Mouse (Mus musculus): ENCODE results near the gene Kiss1r. TPM values are rescaled to one million over a fixed set of nuclear protein-coding genes. Genes with fewer than 3 reads are reported as not detected.
"Not testable (repeated sequence)": the region's sequence is repeated elsewhere in the genome, so short reads cannot be mapped to it uniquely, and the experiment has no call there.

Gene Kiss1r
- polyA plus RNA-seq, 2 experiments from 2014 or later: 0.22 TPM; not detected in 1

DNA sequence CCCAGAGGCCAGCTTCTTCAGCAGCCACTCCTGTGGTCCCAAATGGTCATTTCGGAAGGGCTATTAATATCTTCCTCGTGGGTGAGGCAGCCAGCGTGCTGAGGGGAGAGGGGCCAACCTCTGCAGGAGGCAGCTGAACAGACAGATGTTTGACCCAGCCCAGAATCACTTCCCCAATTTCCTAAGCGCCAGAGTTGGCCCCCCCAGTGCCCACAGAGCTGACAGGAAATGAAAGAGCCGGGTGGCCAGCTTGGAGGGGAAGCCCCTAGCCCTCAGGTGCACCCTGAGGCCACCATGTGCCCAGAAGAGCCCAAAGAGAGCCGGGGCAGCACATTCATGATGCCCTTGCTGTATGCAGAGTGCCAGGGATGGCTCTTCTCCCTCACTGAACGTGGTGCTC, 24.0 kb downstream of the Kiss1r start:
- no peak for ATAC-seq

DNA sequence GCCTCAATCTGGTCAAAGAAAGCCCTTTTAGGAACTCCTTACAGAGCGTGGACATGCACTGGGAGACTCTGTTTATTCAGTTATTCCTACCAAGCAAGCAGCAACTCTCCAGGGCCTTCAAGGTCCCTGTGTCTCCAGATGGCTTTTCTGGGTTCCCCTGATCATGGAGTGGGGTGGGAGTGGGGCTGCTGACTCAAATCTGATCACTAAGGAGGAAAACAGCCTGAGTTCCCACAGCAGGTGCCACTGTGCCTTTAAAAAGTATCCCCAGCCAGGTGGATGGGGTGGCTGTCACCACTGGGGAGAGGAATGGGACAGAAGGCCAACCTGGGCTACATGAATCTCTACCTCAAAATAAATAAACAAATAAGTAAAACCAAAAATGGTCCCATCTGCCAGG, 26.2 kb downstream of the Kiss1r start:
- ATAC-seq: no peak

GRCm38 (mm10) chr10:79943471-79943901, 26.7 kb downstream of the Kiss1r start:
- ATAC-seq: no peak

DNA sequence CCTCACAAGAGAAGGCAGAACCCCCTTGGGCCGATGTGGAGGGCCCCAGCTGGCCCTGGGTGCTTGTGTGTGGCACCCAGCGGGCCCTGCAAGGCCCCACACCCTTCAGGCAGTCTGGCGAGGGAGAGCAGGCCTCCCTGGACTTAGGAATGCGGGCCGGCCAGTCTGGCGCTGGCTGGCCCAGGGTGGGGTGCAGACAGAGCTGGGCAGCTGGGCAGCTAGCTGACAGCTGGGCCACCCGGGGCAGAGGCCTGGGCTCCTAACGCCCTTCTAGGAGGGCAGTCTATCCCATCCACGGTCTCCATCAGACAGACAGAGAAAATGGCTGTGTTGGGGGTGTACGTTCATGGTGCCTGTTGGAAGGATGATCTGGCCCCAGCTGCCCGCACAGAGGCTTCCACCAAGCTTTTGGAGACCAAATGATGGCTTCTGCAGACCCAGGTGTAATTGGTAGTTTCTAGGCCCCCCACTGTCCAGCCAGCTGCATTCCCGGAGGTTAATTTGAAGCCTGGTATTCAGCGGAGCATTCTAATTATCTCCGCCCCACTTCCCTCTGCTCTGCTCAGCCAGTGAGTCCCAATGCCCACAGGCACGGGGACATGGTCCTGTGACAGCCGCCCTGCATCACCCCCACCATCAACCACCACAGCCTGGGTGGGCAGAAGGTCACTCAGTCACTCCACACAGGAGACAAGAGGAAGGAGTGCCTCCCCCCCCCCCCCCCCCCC, 28.9 kb downstream of the Kiss1r start:
- no peak for ATAC-seq

DNA sequence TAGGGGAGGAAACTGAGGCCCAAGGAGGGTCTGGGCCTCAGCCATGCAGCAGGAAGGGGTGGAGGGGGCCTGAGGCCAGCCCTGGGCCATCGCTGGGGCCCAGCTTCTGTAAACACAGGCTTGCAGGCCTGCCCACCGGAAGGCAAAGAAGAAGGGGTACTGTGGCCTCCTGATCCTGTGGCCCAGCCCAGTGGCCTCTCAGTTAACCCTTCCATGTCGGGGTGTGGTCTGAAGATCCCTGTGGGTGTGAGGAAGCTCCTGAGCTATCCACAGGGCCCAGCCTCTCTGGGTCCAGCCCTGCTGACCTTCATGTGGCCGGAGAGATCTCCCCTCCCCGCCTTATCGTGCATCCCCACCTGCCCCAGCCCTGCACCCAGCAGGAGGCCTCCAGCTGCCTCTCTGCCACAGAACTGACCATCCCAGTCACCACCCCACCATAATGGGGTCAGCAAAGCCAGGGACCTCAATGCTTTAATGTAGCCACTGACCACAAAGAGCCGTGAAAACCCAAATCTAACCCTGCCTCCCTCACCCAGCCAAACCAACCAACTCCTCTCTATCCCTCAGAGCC, 30.1 kb downstream of the Kiss1r start:
- no peak for ATAC-seq

GRCm38 (mm10) chr10:79947502-79947901, 30.7 kb downstream of the Kiss1r start:
- no peak for ATAC-seq

DNA sequence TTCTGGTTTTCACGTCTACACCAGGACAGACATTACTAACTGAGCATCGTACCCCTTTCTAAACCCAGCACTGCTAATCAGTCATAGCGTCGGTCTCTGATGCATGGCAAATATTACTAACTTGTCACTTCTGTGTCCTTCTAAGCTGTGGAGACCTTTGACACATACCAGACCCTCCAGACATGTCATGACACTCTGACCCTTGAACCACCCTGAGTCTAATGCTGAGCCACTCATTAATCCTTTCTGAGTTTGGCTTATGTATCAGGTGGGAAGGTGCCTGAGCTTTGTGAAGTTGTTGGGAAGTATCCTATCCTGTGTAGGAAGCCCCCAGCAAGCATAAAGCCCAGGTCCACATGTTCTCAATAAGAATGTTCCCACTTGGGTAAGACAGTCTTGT, 33.1 kb downstream of the Kiss1r start:
- no peak for ATAC-seq

- ATAC-seq: no peak
Measured at GRCm38 (mm10) chr10:79950661-79951060, 33.9 kb downstream of the Kiss1r start.

DNA sequence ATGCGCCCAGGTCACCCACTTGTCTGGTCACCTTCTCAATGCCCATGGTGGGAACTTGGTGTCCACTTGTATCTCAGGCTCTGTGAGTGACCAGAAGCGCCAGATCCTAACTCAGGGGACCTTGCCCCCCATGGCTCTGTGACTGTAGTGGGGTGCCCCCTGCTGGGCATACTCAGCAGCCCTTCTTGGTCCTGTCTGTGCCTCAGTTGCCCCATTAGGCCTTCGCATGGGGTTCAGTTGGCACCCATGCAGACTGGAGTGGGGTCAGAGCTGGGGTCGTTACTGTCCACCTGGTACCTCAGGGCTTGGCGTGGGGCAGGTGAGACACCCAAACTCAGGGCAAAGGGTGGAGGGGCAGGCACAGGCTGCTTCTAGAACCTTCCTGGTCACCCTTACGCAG, 37.2 kb downstream of the Kiss1r start:
- ATAC-seq: no peak

DNA sequence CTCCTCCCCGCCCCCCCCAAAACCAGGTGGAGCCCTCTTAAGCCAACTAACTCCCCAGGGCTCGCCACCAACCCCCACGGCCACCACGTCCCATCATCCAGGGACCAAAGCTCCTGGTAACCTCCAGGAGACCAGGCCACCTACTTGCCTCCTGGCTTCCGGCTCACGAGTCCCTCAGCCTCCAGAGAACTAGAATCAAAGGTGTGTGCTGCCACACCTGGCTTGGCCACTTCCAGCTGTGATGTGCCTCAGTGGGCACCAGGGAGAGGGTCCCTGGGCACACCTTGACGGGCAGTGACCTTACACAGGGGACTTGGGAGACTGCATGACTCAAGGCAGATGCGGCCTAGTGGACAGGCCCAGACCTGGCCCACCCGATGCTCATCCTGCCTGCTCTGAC, 38.9 kb downstream of the Kiss1r start:
- no peak for ATAC-seq

DNA sequence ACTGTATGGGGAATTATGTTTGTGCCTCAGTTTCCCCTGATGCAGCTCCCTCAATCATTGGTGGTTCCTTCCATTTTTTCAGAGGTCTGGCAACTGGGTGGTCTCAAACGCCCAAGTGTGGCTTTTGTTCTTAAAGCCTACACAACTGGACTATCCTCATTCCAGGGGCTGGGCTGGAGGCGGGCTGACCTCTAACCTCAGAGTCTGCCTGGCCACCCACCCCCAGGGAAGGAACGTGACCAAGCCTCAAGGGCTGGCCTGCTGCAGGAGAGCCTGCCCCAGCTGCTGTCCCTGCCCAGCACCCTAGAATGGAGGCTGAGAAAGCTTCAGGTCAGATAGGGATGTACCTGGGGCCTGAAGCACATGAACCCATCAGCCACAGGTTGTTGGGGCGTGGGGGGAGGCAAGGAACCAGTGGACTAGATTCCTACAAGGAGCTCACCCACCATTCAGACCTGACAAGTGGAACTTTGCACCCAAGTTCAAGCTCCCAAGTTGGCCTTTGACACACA, 39.9 kb downstream of the Kiss1r start:
- no peak for ATAC-seq

- no peak for ATAC-seq
Measured at GRCm38 (mm10) chr10:79958140-79958816, 41.5 kb downstream of the Kiss1r start.

GRCm38 (mm10) chr10:79959412-79959811, 42.6 kb downstream of the Kiss1r start:
- ATAC-seq: not testable (repeated sequence)

DNA sequence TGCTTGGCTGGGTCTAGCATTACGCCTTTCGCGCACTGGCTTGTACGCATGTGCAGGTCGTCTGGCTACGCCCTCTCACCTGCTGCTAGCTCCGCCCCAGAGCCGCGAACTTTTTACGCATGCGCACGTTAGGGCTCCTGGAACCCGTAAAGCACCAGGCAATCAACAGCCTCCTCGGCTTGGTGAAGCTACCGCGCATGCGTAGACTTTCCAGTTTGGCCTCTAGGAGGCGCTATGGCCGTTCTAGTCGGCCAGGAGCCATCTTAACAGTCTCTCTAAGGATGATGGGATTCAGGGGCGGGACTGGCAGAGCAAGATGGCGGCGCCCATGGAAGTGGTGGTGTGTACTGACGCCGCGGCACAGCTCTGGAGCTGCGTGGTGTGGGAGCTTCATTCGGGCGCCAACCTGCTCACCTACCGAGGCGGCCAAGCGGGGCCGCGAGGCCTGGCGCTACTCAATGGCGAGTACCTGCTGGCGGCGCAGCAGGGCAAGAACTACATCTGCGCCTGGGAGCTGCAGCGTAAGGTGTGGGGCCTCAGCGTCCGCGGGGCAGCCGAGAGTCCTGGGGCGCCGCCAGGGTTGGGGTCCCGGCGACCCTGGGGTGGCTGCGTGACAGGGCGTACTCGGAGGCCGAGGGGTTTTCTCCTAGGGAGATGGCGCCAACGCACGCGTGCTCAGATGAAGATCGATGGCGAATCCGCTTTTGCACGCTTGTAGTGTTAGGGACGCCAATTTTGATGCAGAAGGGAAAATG, 43.3 kb downstream of the Kiss1r start, which contains the start of gene Wdr18:
Gene Wdr18, plus strand, starts transcription at position 306 of the 755 bp plus-strand sequence.
- ATAC-seq: peak; percentile 88

DNA sequence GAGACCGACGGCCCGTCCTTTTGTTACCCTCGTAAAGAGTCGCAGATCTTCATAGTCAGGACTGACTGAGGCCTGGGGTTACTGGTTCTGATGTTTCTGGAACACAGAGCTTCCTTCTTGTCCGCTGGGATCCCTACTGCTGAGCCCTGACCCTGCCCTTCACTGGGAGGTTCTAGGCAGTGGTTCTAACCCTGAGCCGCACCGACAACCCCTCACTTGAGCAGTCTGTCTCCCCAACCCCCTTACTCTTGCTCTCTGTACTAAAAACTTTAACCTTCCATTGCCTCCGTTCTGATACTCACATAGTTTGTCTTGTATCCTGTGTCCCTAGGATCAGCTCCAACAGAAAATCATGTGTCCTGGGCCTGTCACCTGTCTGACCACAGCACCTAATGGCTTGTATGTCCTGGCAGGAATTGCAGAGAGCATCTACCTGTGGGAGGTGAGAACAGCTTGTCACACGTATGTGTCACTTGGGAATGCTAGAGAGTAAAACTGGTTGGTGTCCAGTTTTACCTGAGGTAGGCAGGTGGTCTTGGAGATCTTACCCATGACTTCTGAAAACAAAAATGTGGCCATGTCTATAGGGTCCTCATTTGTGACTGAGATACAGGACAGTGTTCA, 44.0 kb downstream of the Kiss1r start:
- no peak for ATAC-seq

DNA sequence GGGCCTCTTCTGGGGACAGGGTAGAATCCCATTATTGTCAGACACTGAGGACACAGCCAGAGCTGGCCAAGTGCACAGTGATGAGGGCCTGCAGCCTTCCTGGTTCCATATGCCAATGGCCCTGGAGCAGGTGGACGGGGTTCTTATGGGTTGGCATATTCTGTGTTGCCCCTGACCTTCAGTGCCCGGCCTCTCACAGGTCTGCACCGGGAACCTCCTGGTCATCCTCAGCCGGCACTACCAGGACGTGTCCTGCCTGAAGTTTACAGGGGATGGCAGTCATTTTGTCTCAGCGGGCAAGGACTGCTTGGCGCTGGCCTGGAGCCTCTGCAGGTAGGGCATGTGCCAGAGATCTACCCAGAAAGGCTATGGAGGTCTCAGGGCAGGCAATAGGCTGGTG, 48.0 kb downstream of the Kiss1r start:
- ATAC-seq: no peak

- no peak for ATAC-seq
Measured at GRCm38 (mm10) chr10:79965325-79965724, 48.6 kb downstream of the Kiss1r start.

GRCm38 (mm10) chr10:79966886-79967400, 50.2 kb downstream of the Kiss1r start:
- ATAC-seq: no peak

- no peak for ATAC-seq
Measured at GRCm38 (mm10) chr10:79968181-79968580, 51.4 kb downstream of the Kiss1r start.

DNA sequence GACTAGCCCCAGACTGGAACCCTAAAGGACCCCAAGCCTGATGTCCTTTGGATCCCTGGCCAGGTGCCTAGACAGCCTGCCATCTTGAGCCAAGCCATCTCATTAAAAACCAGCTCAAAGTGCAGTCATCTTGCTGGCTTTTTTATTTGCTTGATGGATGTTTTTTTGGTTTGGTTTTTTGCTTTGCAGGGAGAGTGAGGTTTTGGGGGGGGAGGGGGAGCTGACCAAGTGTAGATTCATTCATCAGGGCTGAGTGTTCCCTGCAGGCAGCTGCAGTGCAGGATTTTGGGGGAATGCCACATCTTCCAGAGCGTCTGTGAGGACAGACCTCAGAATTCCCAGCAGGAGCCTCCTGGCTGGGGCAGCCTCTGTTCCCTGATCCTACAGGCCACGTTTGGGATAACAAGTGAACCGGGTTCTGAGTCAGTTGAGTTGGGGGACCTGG, 52.4 kb downstream of the Kiss1r start:
- ATAC-seq: no peak

GRCm38 (mm10) chr10:79970415-79971182, 53.8 kb downstream of the Kiss1r start, which contains the start of gene Grin3b:
Gene Grin3b (plus strand): TSS chr10:79970715.
- no peak for ATAC-seq
